Mouse (Mus musculus) forebrain, embryonic 12.5 days (tissue): ENCODE measurements at regions not wholly inside any gene's neighbourhood (a gene's known extent, or its start where the extent isn't known, plus 50 kb on each side); places are given as distances from the start of the nearest gene placed in this dataset.
"Not testable (repeated sequence)": the region's sequence is repeated elsewhere in the genome, so short reads cannot be mapped to it uniquely, and the experiment has no call there.

Experiments
- ATAC-seq: fragments of 200-750 bp; cut with Nextera tagmentation; 2 replicates; pipeline ENCODE4 v1.8.0; 2017; ENCODE audit warnings: moderate TSS enrichment; ENCODE audit not compliant: low FRiP score
- H3K27ac ChIP-seq: fragments of 300-500 bp; sonication (generic); 2 replicates; pipeline ENCODE4 v1.5.1; 2016; ENCODE audit warnings: mild to moderate bottlenecking
- H3K27me3 ChIP-seq: fragments of 300-500 bp; sonication (generic); 2 replicates; pipeline ENCODE4 v1.6.1; 2016; ENCODE audit warnings: mild to moderate bottlenecking
- H3K36me3 ChIP-seq: fragments of 300-500 bp; sonication (generic); replicated peaks from 2 replicates; pipeline ENCODE4 v1.6.1; 2016; ENCODE audit warnings: mild to moderate bottlenecking
- H3K4me1 ChIP-seq: fragments of 300-500 bp; sonication (generic); 2 replicates; pipeline ENCODE4 v1.6.1; 2016
- H3K4me2 ChIP-seq: fragments of 300-500 bp; sonication (generic); 2 replicates; pipeline ENCODE4 v1.6.1; 2016; ENCODE audit warnings: mild to moderate bottlenecking, moderate library complexity
- H3K4me3 ChIP-seq: fragments of 300-500 bp; sonication (generic); replicated peaks from 2 replicates; pipeline ENCODE4 v1.5.1; 2016; ENCODE audit warnings: mild to moderate bottlenecking
- H3K9ac ChIP-seq: fragments of 300-500 bp; sonication (generic); 2 replicates; pipeline ENCODE4 v1.6.1; 2016; ENCODE audit warnings: mild to moderate bottlenecking
- H3K9me3 ChIP-seq: fragments of 300-500 bp; sonication (generic); 2 replicates; pipeline ENCODE4 v1.6.1; 2016
- WGBS: fragments of 180-500 bp; shearing (Covaris S2); methylation state at CpG from one replicate; pipeline ENCODE4 v1.1.7; 2016; 5-methylcytosine and 5-hydroxymethylcytosine counted together

DNA sequence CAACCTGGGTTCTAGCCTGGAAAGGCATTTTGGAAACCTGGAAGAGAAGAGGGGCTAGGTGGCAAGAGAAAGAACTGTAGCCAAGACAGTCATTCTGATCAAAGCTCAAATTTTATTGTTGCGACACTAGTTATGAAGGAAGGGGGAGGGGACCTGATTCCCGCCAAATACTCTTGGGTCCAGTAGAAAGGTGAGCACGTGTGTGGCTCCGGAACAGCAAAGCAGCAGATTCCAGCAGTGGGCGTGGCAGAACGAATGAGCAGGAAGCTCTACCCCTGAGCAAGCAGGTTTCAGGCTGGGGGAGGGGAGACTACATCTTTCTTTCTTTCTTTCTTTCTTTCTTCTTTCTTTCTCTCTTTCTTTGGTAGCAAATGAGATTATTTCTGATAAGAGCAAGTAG lies 130.5 kb upstream of the 1700008P02Rik start:
- H3K36me3 ChIP-seq, H3K4me2 ChIP-seq, ATAC-seq, H3K9me3 ChIP-seq, H3K27me3 ChIP-seq, H3K9ac ChIP-seq, H3K4me3 ChIP-seq, H3K27ac ChIP-seq, H3K4me1 ChIP-seq: not testable (repeated sequence)
- 85% methylated on average over 6 of the region's 6 CpGs for WGBS

DNA sequence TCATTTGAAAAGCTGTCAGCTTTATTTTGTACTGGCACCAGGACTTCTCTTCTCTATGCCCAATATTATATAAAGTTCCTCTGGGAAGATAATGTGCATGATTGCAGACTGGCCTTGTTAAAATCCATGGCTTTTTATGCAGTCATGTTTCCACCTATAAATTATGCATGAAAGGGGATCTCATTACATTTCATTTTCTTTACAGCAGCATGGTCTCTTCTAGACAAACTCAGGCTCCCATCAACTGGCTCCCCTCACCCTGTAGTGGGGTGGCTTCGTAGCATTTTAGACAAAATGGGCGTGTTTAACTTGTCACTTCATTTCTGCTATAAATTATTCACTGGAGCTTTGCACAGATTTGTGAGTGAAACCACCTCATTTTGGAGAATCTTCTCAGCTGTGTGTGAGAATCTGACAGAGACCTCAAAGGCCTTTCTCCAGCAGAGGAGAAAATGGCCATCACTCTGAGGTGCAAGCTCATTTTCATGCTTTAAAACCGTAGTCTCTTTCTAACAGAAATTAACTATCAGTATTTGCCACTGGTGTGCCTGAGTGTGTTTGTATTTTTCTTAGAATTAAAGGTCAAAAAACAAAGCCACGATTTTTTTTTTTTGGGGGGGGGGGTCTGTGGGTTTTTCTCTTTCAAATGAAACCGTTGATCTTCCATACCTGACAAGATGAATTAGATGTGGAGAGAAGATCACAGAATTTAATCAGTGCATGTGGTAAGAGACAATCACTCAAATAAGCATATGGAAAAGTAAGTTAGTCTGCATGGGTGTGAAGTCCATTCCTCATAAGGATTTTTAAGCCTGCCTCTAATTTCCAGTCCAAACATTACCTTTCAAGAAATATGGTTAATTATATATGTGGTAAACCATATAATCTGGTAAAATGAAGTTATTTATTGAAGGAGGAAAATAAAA lies 111.4 kb upstream of the 1700008P02Rik start:
- H3K9ac ChIP-seq = no peak overlapping the region
- no peaks in the 10 kb centered on the region; the same call in 1 of the 2 replicates for H3K4me1 ChIP-seq
- H3K27me3 ChIP-seq = no peaks in the 10 kb centered on the region
- H3K4me3 ChIP-seq = no peak overlapping the region
- WGBS = 68% methylated on average over 5 of the region's 5 CpGs
- H3K27ac ChIP-seq = no peak overlapping the region
- H3K9me3 ChIP-seq = no peaks in the 10 kb centered on the region
- H3K4me2 ChIP-seq = no peak overlapping the region
- no peaks in the 10 kb centered on the region for H3K36me3 ChIP-seq
- ATAC-seq = peak; percentile 72; the same call in 1 of the 2 replicates

DNA sequence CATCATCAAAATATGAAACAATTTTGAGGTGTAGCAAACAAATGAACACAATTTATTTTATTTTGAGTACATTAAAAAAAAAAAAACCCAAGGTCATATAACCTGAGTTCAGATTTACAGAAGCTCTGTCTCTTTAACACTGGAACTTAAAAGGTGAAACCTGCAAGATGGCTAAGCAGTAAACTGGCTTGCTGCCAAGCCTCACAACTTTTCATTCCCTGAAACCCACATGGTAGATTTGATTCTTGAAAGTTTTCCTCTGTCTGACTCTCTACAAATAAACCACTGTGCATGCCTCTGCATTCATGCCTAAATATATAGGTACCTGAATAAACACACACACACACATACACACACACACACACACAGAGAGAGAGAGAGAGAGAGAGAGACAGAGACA lies 109.8 kb upstream of the 1700008P02Rik start:
- no peak for ATAC-seq
- Histone ChIP-seq H3K36me3 (no peaks in the 10 kb centered on the region), H3K4me3 (no peak overlapping the region), H3K9ac (no peak overlapping the region), H3K27ac (no peak overlapping the region), H3K4me1 (no peaks in the 10 kb centered on the region; the same call in 1 of the 2 replicates), H3K4me2 (no peak overlapping the region), H3K27me3 (no peaks in the 10 kb centered on the region), H3K9me3 (no peaks in the 10 kb centered on the region)

DNA sequence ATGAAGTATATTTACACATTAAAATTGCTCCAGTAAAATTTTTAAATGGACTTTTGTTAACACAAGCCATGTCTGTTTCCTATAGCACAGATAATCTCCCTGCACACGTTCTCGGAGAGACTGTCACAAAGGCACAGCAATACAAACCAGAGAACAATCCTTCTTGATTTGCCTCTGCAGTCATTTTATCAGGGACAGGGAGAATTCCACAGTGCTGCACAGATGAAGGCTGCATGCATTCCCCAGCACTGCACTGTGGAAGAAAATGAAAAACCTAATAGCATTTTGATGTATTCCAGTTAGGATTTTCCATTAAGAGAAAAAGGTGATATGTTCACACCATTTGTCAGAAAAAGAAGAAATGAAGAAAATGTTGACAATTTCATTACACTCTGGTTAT lies 63.4 kb upstream of the 1700008P02Rik start:
- no peaks in the 10 kb centered on the region for H3K9me3 ChIP-seq
- no peak overlapping the region for H3K4me2 ChIP-seq
- H3K36me3 ChIP-seq = no peaks in the 10 kb centered on the region
- H3K27ac ChIP-seq = no peak overlapping the region
- 0 out of 2 replicates have a peak, but pooled peaks have one; percentile 33 for ATAC-seq
- no peak overlapping the region for H3K4me3 ChIP-seq
- no peak overlapping the region for H3K9ac ChIP-seq
- no peaks in the 10 kb centered on the region for H3K27me3 ChIP-seq
- no peaks in the 10 kb centered on the region for H3K4me1 ChIP-seq
- 53% methylated on average over 2 of the region's 2 CpGs for WGBS

DNA sequence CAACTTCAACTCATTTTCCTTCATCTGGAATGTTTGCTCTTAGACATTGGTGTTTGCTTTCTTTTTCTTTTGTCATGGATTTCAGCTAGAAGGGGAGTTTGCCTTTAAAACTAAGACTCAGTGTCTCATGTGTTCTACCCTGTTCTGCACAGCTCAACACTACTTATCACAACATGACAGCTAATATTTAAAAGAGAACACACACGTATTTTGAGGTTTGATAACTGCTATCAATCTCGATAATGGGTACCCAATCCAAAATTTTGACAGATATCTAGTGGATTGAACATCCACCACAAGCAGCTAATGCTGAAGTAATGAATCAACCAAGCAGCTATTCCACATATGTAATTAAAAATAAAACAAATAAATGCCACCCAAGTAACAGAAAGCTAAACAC lies 61.2 kb upstream of the 1700008P02Rik start:
- ATAC-seq = no peak
- Histone ChIP-seq H3K36me3 (no peaks in the 10 kb centered on the region), H3K4me3 (no peak overlapping the region), H3K4me2 (no peak overlapping the region), H3K27ac (no peak overlapping the region), H3K9me3 (no peaks in the 10 kb centered on the region), H3K9ac (no peak overlapping the region), H3K4me1 (no peaks in the 10 kb centered on the region), H3K27me3 (no peaks in the 10 kb centered on the region)
- 82% methylated on average over 2 of the region's 2 CpGs for WGBS

DNA sequence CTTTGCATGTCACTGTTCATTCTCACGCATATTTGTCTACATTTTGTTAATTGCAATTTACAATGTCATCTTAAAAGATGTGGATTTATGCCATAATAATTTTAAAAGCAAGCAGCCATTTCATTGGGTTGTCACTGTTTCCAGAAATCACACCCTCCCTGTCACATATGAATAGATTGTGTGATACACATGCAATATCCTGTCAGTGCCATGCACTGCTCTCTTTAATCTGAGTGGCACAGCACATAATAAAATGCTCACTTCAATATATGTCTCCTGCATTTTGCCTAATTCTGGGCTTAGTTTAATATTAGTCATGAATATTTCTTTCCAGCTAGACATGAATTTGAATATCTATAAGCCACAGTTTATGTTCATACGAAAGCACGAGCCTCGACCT lies 56.1 kb upstream of the 1700008P02Rik start:
- no peaks in the 10 kb centered on the region for H3K27me3 ChIP-seq
- no peaks in the 10 kb centered on the region for H3K36me3 ChIP-seq
- WGBS = 88% methylated on average over 4 of the region's 4 CpGs
- ATAC-seq = no peak
- no peaks in the 10 kb centered on the region for H3K9me3 ChIP-seq
- H3K4me1 ChIP-seq = no peaks in the 10 kb centered on the region
- H3K4me3 ChIP-seq = no peak overlapping the region
- no peak overlapping the region for H3K27ac ChIP-seq
- no peak overlapping the region for H3K4me2 ChIP-seq
- no peak overlapping the region for H3K9ac ChIP-seq

DNA sequence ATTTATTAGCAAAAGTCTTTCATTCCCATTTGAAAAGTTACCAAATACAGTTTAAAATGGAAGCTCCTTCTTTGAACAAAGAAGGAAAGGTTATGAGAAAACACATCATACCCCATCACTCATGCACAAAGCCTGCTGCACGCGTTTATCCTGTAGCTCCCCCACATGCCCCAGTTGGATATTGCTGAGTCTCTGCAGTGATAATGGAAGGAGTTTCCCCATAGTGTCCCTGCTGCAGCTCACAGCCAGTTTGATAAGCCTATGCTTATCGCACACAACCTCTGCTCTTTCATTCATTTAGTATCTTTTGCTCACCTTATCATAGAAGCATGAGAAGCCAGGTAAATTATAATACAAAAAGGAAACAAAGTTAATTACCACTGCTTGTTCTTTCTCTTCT lies 55.1 kb upstream of the 1700008P02Rik start:
- Histone ChIP-seq H3K9me3 (no peaks in the 10 kb centered on the region), H3K4me2 (no peak overlapping the region), H3K27me3 (no peaks in the 10 kb centered on the region), H3K4me3 (no peak overlapping the region), H3K36me3 (no peaks in the 10 kb centered on the region), H3K4me1 (no peaks in the 10 kb centered on the region), H3K9ac (no peak overlapping the region), H3K27ac (no peak overlapping the region)
- 62% methylated on average over 3 of the region's 3 CpGs for WGBS
- peak; percentile 69; the same call in 1 of the 2 replicates for ATAC-seq
